Comparison of ENCODE assay signal across 16 mouse cellular contexts in the genomic region with DNA sequence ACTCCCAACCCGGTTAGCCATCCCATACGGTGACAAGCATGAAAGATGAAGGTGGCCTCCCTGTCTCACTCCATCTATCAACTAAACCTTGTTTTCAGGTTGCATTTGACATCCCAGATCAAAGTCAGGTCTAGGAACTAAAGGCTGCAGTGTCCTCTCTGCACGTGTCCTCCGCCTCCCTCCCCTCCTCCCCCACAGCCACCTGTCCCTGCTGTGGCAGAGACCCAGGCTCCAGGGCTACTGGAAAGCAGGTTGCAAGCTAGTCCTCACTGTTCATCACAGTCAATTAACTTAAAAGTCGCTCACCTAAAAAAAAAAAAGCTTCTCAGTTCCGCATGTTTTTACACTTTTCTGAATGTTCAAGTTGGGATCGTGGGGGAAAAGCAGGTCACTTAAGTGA.
DNase-seq lines count a peak whose midpoint lies in the region; ATAC-seq lines count a peak whose summit lies in the region.
"Had no signal": no experiment of that assay in that cellular context is flagged by ENCODE, and none has a peak within 500 bp of the region (broad histone marks: within the 10 kb centered on the region; RNA-seq: fewer than 3 reads in every experiment).

No protein-coding gene starts in this region.

- 0 out of 2 replicates have a peak, but pooled peaks have one; percentile 36 for ATAC-seq in cerebellum, adult (ENCODE audit: insufficient number of reproducible peaks, low FRiP score, low TSS enrichment)
- ATAC-seq: activated CD4-positive, CD25-positive, alpha-beta regulatory T cell, adult 4 months; forebrain, embryonic 16.5 days; intestine, postnatal 0 days had no signal

- no peak for DNase-seq in cerebellum, adult 9-11 months
- DNase-seq in cerebellum, adult 9-10 months: peak; percentile 13
- DNase-seq in cerebellum, postnatal 4 days (ENCODE audit: low spot score in 2 of 2): no peak
- DNase-seq in cerebellum, postnatal 25 days: peak; percentile 69 to 81
- DNase-seq in ovary, postnatal 14 days (ENCODE audit: low spot score): no peak
- DNase-seq: adrenal gland, postnatal 10 days; adrenal gland, postnatal 36 days; embryo, embryonic 11 days; gastrocnemius, adult 2 months; gastrocnemius, postnatal 14 days; heart, adult 11 months; kidney, adult 2 months had no signal

Comparison
In these comparisons a context has a peak if more than half of its experiments do, and no peak if none do; other contexts are left out.
1. DNase-seq: peak in cerebellum, adult 9-10 months (single experiment) and cerebellum, postnatal 25 days (2 of 2); none in cerebellum, adult 9-11 months (single experiment), cerebellum, postnatal 4 days (0 of 2) and ovary, postnatal 14 days (single experiment).